Mouse (Mus musculus) ES-E14 (cell line): ENCODE measurements around the gene Yipf2.

Source experiments
- CHD2 ChIP-seq: IDR thresholded peaks from 2 replicates; pipeline ENCODE4 v1.6.1; 2014; ENCODE audit warnings: mild to moderate bottlenecking, low read depth, low read length, inconsistent platforms
- ZNF384 ChIP-seq: IDR thresholded peaks from 2 replicates; pipeline ENCODE4 v1.6.1; 2012; ENCODE audit warnings: low read depth, low read length, inconsistent platforms

DNA sequence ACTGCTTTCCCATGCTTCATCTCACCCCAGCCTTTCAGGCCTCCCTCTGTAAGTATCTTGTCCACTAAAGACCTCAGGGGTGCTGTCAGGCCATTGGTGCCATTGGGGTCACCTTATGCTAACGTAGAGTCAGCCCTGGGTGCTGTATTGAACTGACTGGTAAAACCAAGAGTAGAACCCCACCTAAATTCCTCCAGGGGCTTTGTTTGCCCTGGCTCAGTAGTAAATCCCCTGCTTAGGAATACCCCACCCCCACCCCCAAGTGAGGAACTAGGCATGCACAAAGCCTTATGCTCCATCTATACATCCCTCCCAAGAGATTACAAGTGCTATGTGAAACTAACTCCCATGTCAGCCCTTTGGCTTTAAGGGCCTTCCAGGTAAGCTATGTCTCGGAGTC, 35.1 kb downstream of the Yipf2 start:
- TF ChIP-seq CHD2 (no peak), ZNF384 (no peak)
